Mouse (Mus musculus) kidney, adult 9 months (tissue): ENCODE measurements around the gene Serpine2.
A peak's percentile ranks its signal among the peaks of the same experiment; 100 is the strongest.

ENCODE experiments used
- DNase-seq: peaks from one replicate; pipeline ENCODE4 v3.0.0; 2022

The Serpine2 gene

DNA sequence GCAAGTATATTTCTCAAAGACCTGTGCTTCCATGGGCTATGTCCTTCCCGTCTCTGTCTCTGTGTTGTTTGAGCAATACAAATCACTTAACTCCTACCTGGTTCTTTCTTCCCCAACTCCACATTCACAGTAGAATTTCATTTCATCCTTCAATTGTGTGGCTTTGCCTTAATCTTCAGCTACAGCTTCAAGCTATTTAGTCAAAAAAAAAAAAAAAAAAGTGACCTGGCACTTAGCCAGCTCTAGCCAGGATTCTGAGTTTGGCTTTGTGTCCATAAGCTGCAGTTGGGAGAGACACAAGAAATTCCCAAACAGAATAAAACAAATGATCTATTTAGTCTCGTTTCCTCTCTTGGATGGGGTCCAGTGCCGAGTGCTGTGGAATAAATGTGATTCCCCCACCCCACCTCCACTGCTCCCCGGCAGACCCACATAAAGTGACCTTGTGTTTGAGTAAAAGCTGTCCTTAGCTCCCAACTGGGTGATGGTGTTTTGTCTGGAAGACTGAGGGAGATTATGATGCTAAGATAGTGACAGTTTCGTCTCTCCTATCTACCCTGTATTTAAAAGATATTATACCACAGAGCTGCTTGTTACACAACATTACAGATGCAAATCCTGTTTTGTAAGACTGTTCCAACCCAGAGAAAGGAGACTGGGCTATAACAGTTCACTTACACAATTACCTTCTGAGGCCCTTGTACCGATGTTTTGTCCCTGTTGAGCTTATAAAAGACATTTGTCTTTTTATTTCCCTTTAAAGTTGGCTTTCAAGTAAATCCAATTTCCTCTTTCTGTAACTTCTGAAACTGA, at the start of gene Serpine2:
Gene Serpine2 (minus strand): TSS at position 51 of the 813 bp plus-strand sequence.
- no peak for DNase-seq

DNA sequence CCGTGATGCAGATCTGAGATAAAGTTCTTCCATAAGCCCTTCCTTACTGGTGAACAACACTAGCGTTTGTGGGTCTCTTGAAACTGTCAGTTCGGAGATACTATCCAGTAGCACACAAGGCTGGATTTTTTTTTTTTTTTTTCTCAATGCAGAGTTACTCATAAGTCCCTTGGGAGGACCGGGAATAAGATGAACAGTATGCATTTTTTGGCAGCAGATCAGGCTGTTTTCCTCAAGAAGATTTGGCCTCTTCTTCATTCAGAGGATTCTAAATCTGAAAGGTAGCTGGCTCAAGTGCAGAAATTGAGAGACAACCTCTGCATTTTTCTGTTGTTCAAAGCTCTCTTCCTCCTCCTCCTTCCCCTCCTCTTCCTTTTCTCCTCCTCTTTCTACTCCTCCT, 46.8 kb upstream of the Serpine2 start:
- DNase-seq = no peak

DNA sequence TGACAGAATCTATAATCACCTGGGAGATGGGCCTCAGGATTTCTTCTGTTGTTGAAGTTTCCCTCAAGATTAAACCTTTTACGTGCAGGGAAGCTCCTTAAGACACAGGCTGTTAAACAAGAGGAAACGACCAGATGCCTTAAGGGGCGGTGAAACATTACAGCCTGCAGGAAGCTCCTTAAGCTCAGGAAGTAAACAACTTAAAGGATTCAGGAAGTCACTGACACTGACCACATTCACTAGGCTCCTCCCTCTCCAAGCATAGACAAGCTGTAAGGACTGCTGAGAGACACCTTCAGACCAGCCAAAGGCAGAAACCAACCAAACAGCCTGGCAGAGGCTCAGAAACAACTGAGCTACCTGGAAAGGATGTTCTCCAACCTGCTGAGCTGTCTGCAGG, 44.3 kb upstream of the Serpine2 start:
- DNase-seq = no peak

DNA sequence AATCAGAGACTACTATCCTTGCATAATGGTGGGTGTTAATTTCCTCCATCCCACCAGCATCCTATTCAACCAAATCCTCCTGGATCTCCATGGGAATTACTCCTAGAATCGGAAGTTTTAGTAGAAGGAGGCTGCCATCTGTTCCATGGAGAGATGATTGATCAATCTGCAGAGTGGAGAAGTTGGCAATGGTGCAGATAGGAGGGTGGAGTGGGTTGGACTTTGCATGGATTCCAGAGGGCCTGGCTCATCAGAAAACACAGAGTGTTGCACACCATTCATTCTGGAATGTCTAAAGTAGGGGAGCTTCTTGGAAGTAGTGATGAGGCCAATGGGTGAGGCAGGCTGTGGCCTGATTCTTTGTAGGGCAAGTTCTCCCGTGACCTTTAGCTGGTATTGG, 41.9 kb upstream of the Serpine2 start:
- DNase-seq = no peak

DNA sequence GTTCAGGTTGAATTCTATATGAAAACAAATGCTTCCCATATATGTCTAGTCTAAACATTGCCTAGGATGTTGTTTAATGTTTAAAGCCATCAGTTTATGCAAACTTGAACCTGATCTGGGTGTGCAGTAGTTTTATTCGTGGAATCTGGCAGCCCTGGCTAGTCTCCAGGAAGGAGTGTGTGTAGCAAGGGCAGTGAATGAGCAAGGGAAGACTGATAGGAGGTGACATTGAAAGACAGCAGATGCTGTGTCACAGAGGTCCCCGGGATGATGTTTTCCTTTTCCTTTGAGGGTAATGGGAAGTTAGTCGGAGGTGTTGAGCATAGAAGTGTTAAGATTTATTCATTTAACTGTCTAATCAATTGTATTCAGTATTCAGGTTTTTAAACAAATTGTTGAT, 21.7 kb upstream of the Serpine2 start:
- no peak for DNase-seq

DNA sequence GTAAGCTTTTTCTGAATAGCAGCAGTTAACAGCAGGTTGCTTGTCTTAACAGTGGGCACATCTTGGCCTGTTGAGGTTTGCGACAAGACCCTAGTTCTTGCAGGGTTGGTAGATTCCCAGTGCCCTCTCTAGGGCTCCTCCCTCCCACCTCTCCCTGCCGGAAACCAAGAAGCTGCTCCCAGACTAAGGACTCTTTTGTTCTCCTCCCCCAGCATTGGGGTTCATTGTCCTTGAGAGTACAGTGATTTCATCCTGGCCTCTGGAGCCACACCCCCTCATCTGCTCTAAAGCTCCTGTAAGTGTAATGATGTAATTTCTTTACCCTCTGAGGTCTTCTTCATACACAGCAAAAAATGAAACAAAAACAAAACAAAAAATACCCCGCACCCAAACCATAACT, 13.8 kb upstream of the Serpine2 start:
- DNase-seq = no peak

DNA sequence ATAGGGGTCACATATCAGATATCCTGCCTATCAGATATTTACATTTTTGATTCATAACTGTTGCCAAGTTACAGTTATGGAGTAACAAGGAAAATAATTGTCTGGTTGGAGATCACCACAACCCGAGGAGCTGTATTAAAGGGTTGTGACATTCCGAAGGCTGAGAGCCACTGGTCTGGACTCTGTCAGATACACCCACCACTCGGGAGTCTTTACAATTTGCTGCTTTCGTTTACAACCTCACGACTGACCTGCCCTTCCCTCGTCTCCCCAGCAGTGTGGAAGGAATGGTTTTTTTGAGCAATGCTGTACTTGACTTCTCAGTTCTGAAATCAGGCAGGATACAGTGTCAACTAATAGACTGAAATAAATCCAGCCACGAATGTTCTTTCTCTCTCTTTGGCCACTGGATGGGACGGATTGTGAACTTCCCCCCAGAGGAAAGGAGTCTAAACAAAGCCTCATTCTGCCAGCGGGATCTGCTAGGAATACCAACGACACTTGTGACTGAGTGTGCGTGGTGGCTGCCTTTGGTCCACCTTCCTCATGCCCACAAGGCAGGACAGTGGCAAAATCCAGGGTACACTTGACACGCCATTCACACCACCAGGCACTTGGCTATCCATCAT, 455 bp downstream of the Serpine2 start:
- no peak for DNase-seq

DNA sequence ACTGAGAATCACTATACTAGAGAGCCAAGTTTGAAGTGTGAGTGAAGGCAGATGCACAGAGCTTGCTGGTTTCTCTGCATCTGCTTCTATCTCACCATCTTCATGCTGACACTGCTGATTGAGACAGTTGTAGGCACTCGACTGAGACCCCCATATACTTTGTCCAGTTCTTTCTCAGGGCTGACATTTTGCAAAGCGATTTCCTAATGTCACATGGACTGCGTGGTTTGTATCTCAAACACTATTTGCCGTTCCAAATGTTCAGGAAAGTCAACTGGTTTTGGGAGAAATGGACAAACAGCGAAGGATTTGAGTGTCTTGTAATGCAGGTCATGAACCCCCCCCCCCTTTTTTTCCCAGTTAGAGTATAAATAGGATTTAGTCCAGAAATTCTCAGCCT, 1.0 kb downstream of the Serpine2 start:
- DNase-seq = no peak

DNA sequence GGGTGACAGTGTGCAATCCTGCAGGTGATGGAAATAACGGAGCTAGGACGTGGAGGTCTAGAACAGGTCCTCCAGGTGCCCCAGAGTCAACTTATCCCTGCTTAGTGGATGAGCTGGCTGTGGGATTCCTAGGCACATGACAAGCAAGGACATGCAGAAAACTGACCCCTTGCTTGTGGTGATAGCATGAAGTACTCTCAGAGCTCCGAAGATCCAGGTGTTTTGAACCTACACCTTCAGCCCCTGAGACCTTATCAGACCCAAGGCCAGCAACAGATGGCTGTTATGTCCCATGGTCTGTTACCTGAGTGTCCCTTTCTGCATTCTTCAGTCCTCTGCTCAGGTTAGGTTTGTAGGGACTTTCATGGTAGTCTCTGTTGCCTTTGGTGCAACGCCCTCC, 2.0 kb downstream of the Serpine2 start:
- DNase-seq = no peak

DNA sequence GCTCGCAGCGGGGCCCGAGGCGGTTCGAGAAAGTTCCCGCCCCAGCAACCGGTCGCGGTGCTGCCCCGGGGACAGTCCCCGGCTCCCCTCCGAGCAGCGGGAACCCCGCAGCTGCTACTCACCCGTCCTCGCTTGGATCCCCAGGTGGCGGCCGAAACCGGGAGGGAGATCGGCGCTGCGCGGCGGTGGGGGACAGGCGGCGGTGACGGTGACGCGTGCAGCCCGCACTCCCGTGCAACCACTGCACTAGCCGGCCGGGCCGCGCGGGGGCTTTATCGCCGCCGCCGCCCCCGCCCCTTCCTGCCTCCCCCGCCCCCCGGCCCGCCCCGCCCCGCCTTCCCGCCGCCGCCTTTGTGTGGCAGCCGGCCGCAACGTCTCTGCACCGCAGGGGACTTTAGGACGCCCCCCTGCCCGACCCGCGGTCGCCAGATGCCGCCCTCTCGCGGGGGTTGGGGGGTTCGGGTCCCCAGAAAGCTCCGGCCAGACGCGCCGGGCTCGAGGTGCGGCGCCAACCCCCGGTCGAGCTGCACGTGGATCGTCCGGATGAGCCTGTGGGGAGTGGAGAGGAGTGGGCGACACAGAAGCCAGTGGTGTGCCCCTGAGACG, 2.5 kb downstream of the Serpine2 start:
- no peak for DNase-seq

DNA sequence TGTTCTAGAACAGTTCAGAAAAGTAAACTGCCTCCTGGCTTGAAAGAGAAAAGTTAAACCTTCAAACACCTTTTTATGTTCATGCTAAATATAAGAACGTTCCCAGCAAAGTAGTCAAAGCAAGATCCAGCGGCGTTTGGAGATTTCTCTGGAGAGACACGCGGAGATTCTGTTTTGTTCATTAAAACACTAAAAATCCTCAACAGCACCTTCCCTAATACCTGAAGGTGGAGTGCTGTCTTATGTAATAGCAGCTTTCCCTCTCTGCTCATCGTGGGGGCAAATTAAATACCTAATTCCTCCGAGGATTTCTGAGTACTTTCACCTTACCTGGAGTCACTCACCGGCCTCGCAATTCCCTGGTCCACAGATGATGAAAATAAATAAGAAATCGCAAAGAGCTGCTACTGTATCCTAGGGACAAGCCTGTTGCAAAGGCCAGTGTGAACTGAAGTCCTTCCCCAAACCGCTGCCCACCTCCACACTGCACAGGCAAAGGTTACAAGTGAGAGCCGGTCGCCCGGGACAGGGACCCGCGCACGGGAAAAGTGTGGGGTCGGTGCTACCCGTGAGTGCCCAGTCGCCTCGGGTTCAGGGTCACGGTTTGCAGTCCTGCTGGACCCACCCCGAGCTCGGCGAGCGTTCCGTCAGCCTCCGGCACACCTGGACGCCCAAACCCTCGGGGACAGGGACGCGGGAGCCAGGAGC, 3.1 kb downstream of the Serpine2 start:
- DNase-seq = no peak

DNA sequence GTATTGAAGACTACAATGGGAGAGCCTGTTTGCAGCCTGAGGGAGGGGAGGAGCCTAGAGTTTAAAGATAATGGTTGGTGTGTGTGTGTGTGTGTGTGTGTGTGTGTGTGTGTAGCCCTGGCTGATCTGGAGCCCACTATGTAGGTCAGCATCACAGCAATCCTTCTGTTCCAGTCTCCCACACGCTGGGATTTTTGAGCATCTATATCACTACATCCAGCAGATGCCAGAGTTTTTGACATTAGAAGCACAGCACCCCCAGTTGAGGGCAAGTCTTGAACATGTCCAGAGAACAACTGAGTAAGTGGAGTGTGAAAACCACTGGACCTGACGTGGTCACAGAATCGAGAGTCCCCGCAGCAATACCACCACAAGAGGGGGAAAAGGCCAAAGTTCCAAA, 4.2 kb downstream of the Serpine2 start:
- no peak for DNase-seq

DNA sequence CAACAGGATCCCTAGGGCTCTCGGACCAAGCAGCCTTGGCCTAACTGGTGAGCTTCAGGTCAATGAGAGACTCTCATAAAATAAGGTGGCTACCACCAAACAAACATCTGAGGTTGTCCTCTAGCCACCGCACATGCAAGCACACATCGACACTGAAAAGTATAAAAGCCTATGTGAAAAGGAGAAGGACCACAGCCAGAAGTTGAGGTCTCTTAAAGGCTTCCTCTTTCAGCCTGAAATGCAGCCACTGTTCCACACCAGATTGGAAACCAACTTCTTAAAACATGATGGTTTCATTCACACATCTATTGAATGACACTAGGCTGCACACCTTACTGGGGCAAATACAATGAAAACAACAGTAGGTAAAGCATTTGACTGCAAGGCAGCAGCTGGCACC, 7.5 kb downstream of the Serpine2 start:
- DNase-seq = no peak

DNA sequence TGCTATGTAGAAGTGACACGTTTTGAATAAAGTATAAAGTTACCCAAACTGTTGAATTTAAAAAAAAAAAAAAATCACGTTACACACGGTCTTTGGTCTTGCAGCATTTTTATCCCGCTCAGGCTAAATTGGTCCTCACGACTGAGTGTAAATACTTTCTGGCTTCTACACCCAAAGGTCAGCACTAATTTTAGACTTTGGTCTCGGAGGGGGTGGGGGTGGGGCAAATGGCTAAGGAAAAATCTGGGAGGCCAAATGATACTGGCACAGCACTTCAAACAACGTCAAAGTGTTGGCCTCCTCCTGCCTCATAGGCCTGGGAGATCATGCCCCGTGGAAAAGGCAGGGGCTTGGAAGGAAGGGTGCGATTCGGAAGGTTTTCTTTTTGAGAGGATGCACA, 10.6 kb downstream of the Serpine2 start:
- DNase-seq = peak; percentile 14

DNA sequence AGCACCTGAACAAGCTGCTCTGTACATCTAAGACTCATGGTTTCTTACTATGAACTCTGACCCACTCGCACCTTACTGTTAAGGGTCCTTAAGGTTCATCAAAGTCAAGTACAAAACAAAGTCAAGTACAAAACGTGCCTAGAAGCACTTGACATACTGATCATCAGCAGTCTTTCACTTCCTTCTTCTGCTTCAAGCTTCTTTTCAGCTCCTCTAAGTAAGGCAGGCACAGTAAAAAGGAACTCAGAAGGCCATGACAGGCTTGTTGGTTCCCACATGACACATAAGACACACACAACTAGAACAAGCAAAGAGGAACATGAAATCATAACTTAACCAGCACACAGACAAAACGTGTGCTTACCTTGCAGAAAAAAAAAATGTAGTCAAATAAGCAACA, 12.3 kb downstream of the Serpine2 start:
- no peak for DNase-seq

DNA sequence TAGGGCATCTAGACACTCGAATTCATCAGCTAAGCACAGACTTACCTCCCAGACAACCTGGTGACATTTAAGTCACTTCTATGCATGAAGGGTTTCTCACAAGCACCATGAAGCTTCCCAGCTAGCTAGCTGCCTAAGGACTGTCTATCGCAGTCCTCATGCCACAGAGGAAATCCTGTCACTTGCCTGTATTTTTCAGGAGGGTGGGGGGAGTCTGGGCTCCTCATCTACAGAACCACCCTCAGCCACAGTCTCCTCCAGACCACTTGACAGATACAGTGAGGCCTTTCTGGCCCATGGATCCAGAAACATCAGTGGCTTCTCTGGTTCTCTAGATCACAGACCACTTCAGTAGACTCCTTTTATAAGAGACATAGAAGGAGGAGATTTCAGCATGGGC, 14.1 kb downstream of the Serpine2 start:
- DNase-seq = no peak

DNA sequence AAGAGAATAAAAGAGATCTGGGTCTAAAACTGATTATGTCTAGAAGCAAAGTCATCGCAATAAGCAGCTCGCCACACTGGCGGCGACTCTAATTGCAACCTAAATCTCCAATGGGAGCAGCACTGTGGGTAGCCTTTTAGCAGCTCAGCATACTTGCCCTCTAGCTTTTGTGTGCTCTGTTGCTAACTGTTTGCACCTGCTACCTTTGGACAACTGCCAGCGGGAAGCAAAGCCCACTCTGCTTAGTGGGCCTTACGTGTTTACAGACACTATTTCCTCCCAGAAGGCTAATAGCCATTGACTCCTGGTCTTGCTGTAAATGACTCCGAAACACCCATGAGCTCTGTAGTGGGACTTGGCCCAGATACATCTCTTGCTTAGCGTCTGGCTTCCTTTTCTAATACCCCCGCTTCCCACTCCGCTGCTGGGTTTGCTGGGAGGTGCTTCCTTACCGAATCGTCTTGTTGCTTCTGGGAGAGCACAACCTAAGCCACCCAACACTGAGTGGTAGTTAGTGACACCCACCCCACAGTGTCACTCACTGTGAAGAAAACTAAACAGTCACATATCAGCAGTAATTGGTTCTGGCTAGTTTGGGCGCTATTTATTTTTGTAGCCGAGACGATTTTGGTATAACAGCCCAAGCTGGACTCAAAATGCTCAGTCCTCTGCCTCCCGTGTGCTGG, 28.1 kb downstream of the Serpine2 start:
- no peak for DNase-seq

DNA sequence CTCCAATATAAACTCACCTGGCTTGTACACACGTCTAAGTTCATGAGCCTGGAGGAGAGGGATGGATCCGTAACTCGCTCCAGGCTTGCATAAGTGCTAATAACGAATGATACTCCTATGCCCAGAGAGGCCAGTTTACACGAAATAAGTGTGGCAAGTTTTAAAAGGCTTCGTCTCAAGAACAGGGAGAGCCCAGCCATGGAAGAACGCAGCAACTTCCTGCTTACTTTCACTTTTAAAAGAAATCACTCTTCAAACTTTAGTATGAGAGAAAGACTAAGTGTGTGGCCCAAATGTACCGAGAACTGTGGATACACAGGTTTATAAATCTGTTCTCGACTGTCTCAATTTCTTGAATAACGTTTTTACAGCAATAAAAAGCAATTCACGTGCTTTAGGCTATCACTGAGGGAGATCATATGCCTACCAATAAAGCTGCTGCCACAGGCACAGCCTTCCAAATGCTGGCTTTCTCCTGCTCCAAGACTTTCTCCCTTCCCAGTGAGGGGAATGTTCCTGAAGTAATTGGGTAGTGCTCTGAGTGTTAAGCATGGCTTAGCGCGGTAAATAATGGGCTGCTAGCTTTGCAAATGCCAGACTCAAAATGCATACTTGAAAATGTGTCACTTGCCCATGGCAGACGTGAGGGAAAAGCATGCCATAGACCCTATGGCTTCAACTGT, 36.9 kb downstream of the Serpine2 start:
- no peak for DNase-seq

DNA sequence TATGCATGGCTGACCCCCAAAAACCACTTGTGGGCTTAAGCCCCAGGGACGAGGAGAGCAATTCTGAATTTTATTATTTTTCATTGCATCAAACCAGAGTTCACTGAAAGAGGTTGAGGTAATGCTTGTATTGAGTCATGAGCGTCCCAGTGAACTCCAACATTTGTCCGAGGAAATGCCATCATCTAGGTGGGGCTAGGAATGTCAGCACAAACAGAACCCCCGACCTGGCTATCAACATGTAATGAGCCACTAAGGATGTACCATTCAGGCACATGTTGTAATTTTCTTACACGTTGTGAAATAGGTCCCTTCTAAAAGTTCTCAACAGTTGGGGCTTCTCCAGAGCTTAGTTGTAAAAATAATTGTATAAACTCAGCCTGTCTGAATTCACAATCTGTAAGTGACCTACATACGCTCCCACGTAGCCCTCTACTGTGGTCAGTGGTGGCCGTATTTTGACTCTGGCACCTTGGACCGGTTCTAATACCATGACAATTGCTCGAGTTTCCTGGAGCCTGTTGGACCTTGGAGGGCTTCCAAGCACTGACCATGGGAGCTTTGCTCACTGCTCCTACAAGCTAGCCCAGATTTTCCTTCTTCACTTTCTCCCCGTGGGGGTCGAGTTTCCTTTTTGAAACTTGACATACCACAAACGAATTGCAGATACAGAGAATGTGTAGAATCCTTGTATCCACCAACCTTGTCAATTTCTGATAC, 38.0 kb downstream of the Serpine2 start:
- DNase-seq = peak; percentile 54

DNA sequence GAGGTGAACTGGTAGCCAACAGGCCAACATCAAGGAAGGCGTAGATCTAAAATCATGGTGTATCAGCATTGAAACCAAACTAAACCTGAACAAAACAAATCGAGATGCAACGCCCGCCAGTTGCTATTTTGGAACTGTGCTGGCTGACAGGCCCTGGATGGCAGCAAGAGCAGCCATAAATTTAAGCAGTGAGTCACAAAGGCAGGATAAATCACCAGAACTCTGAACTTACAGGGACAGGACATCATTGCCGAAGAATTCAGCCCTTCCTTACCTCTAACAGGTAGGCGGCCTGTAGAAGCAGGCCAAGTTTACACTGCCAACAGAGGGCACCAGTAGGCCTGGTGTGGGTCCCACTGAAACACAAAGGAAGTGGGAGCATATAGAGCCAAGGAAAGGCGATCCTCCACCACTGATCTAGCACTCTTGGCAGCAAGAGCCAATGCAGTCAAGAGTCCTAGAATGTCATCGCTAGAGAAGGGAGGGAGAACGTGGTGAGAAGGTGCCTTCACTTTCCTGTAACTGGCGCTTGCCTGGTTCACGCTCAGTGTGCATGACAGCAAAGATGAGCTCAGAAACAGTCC, 41.6 kb downstream of the Serpine2 start:
- DNase-seq = no peak

DNA sequence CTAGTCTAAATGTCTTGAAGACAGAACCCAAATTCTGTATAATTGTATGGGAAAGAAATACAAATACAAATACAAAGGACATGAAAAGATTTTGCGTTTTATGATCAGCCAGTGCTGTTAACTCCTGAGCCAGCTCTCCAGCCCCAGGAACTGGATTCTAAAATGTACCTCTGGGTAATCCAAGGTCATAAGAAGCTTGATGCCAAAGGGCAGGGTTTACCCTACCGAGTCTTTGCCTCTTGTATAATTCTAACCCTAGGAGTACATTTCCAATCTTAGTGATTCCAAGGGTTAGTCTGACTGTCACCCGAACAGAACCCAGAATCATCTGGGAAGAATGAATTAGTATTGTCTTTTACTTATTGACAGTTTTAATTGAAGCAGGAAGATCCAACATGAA, 45.5 kb downstream of the Serpine2 start:
- peak; percentile 52 for DNase-seq
